8 mouse cellular contexts compared by ENCODE assay signal in the genomic region with DNA sequence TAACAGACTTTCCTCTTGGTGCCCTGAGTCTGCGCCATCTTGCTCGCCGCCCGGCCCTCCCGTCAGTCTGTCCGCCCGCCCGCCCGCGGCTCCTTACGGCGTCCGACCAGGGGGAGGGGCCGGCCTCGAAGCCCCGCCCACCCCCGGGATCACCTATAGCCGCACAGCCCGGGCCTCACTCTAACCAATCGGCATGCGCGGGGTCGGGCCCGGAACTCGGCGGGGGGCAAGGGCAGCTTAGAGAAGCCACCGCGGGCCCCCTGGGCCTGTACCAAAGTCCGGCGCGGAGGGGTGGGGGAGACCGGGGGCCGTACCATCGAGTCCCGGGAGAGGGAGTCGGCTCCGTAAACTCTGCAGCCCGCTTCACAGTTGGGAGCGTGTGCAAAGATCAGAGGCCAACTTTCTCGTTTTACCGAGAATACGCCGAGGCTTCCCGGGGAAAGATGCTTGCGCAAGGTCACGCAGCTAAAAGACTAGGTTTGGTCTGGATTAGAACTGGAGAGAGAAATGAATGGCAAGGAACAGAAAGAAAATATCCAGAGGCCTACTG. TPM values are rescaled to one million over a fixed set of nuclear protein-coding genes. Genes with fewer than 3 reads are reported as not detected.
DNase-seq lines count a peak whose midpoint lies in the region; ATAC-seq lines count a peak whose summit lies in the region.

A gene (minus strand): TSS at position 122 of the 550 bp plus-strand sequence.

- no peaks in the 10 kb centered on the region for H3K27me3 ChIP-seq in forebrain, embryonic 14.5 days (replicated peaks; ENCODE audit: control insufficient read depth, insufficient read depth, low read length)
- no peaks in the 10 kb centered on the region for H3K27me3 ChIP-seq in neural tube, embryonic 15.5 days (replicated peaks)

- no peaks in the 10 kb centered on the region for H3K9me3 ChIP-seq in forebrain, embryonic 14.5 days (replicated peaks; ENCODE audit: control insufficient read depth, low read length)
- no peaks in the 10 kb centered on the region for H3K9me3 ChIP-seq in neural tube, embryonic 15.5 days (replicated peaks)

- 0 out of 2 replicates have a peak, but pooled peaks cover 4% of the 10 kb centered on the region for H3K36me3 ChIP-seq in forebrain, embryonic 14.5 days (ENCODE audit: control insufficient read depth, insufficient read depth, low read length)
- H3K36me3 ChIP-seq in neural tube, embryonic 15.5 days: no peaks in the 10 kb centered on the region; the same call in 1 of the 2 replicates

- peak within 1 kb of the TSS; percentile 86 for H3K9ac ChIP-seq in forebrain, embryonic 14.5 days (ENCODE audit: low read length)
- H3K9ac ChIP-seq in neural tube, embryonic 15.5 days (replicated peaks): peak within 1 kb of the TSS; percentile 73

- ATAC-seq in forebrain, embryonic 14.5 days: peak; percentile 100
- ATAC-seq in neural tube, embryonic 15.5 days (ENCODE audit: low FRiP score): peak; percentile 99

- DNase-seq in ES-CJ7 (ENCODE audit: low read depth, low spot score): peak; percentile 97
- peak; percentile 98 for DNase-seq in cerebellum, adult 11 months
- peak; percentile 98 for DNase-seq in forebrain, embryonic 14.5 days (ENCODE audit: low spot score)
- DNase-seq in heart, postnatal 14 days: peak; percentile 98 to 99
- peak; percentile 97 for DNase-seq in layer of hippocampus, adult 11-12 months (ENCODE audit: low spot score)
- peak; percentile 98 to 99 for DNase-seq in lung, adult 18-20 months
- DNase-seq in testis, postnatal 14 days (ENCODE audit: low spot score): peak; percentile 99

- H3K4me2 ChIP-seq in forebrain, embryonic 14.5 days (ENCODE audit: low read length): peak within 1 kb of the TSS; percentile 80
- peak within 1 kb of the TSS; percentile 83 for H3K4me2 ChIP-seq in neural tube, embryonic 15.5 days

- H3K27ac ChIP-seq in forebrain, embryonic 14.5 days (ENCODE audit: low read depth, low read length): peak within 1 kb of the TSS; percentile 75
- H3K27ac ChIP-seq in neural tube, embryonic 15.5 days (replicated peaks): peak within 1 kb of the TSS; percentile 78

- H3K4me1 ChIP-seq in forebrain, embryonic 14.5 days (ENCODE audit: control insufficient read depth, insufficient read depth, low read length): peaks cover 10% of the 10 kb centered on the region
- peaks cover 19% of the 10 kb centered on the region for H3K4me1 ChIP-seq in neural tube, embryonic 15.5 days

- WGBS in forebrain, embryonic 14.5 days: under 1% methylated on average over 46 of the region's 46 CpGs
- WGBS in neural tube, embryonic 15.5 days: under 1% methylated on average over 46 of the region's 46 CpGs

- H3K4me3 ChIP-seq in forebrain, embryonic 14.5 days (ENCODE audit: low read depth, low read length): peak within 1 kb of the TSS; percentile 79
- H3K4me3 ChIP-seq in neural tube, embryonic 15.5 days (replicated peaks): peak within 1 kb of the TSS; percentile 79

- intact Hi-C loops in heart, postnatal 14 days (cut with DNase I): no loop called here

RNA-seq across cellular contexts. Expression of the gene that starts here (rescaled TPM):
- polyA plus RNA-seq in forebrain, embryonic 14.5 days (2014; fragmentation: Nextera tagmentation; extraction: Ambion mirVana): 132 and 154 TPM in 2 replicates
- total RNA-seq in heart, postnatal 14 days (2021): 10 to 100 TPM; 23.9 to 24.2 TPM
- polyA plus RNA-seq in neural tube, embryonic 15.5 days (2015; fragmentation: Nextera tagmentation; extraction: Ambion mirVana): 77.8 and 119 TPM in 2 replicates

Comparison
In these comparisons a context has a peak if more than half of its experiments do, and no peak if none do; other contexts are left out.
1. Peak in every context shown above with its lines: DNase-seq, ATAC-seq, H3K4me3 ChIP-seq and H3K27ac ChIP-seq.